Mouse (Mus musculus) lung, postnatal 4 days (tissue): Measurements from ENCODE around the gene Prmt6.
A peak's percentile ranks its signal among the peaks of the same experiment; 100 is the strongest.

ENCODE experiments used
- DNase-seq, 2 experiments: peaks; one replicate each; pipeline ENCODE4 v3.0.0; 2021

Gene Prmt6

DNA sequence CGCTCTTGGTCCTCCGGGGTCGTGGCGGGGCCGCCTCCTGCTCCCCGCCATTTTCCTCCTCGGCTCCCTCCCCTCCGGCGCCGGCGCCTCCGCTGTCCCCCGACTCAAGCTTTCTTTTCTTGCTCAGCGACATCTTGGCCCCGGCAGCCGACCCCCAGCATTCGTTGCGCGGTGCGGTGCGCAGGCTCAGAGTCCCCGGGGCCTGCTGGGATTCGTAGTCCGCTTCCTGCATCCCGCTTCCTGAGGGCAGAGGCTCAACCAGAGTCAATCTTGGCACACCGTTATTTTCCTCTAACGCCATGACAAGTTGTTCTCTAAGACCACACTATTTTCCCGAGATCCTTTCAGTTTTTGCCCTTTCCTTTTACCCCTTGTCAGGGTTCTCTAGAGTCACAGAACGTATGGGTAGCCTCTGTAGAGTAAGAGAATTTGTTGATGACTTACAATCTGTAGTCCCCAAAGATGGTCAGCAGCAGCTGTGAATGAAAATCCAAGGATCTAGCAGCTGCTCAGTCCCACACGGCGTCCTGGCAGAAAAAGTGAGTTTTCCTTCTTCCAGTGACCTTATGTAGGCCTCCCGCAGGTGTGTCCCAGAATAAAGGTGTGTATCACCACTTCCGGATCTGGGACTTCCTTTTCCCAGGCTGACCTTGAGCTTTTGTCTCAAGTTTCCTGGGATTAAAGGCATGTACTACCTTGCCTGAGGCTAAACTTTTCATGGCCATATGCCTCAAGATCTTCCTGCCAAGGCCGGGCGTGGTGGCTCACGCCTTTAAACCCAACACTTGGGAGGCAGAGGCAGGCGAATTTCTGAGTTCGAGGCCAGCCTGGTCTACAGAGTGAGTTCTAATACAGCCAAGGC lies at the start of gene Prmt6:
Gene Prmt6, minus strand, starts transcription at position 160 of the 862 bp plus-strand sequence.
- DNase-seq = peak; percentile 91

DNA sequence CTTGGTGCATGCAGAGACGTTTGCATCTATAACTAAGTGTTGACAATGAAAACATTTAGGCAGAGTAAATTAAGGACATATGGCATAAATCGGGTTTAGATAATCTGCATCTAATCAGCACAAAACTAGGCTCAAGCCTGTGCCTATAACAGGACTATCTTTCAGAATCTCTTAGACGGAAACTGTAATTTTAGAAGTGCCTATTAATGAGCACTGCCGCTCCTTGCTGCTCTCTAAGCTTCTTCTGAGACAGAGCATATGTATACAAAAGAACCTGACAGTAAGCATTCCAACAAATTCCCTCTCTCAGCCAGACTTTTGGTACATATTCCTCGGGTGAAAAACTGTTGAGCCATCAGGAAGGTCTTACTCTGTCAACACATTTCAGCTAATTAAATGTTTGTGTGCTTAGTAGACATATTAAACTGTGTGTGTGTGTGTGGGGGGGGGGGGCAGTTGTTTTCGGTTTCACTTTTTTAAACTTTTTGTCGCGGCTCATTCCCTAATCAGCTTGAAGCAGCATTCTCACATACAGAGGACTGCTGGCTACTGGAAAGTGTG lies 39.8 kb upstream of the Prmt6 start:
- no peak for DNase-seq

DNA sequence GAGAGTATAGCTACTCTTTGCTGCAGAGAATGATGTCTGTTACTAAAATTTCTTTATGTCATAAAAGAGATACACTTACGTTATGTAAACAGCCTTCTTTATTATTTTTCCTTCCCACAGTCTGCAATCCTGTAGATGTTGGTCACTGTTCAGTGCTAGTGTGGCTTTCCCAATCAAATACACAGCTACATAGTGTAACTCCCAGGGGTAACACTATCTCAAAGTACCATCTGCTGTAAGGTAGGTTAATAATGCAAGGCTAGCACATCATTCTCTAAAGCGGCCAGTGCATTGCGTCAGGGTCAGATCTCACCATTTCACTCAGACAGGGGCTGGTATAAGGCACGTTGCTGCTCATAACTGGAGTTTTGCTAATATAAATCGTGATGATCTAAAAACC lies 31.9 kb upstream of the Prmt6 start:
- no peak for DNase-seq

- DNase-seq = no peak
Measured at GRCm38 (mm10) chr3:110267790-110268189, 17.0 kb upstream of the Prmt6 start.

DNA sequence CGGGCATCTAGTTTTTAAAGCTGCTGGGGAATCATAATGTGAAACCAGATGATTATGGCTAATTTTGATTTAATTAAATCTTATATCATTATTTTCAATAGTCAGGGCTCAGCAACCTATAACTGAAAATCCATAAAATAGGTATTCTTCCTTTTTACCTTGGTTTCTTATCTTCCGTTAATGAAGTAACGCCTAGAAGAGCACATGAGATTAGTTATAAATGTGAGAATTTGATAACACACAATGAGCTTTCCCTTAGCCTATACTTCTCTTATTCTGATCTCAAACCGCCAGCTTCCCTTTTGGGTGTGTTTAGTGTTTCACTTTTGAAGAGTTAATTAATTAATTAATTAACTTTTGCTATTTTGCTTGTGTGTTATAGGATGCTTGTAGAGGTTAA lies 2.3 kb upstream of the Prmt6 start:
- DNase-seq = no peak

DNA sequence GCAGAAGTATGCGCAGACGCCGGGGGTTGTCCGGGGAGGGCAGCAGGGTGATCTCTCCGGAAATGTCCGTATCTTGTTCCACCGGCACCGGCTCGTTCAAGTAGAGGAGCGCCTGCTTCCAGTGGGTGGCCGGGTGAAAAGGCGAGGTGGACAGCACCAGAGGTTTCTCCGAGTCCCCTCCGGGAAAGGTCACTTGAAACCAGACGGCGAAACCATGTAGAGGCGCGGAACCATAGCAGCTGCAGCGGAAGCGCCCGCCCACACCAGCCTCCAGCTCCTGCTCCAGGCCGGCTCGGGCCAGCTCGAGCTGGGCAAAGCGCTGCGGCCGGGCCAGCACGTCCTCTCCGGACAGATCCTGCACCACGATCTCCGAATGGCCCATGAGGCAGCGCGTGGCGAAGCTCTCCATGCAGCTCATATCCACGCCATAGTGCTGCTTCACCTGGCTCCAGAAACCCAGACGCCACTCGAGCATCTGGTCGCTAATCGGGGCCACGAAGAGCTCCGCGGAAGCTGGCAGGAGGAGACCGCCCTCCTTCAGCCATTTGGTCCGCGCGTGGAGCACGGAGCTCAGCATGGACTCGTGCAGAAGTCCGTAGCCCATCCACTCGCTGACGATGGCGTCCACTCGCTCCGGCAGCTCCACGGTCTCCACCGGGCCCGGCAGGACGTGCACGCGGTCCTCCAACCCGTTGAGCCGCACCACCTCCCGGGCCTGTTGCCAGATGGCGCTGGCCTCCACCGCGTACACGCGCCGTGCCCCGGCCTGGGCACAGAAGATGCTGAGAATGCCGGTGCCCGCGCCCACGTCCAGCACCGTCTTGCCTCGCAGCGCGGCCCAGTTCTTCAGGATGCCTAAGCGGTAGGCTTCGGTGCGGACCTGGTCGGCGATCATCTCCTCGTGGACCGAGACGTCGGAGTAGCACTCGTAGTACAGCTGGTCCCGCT lies 633 bp downstream of the Prmt6 start:
- peak; percentile 75 to 76 for DNase-seq

DNA sequence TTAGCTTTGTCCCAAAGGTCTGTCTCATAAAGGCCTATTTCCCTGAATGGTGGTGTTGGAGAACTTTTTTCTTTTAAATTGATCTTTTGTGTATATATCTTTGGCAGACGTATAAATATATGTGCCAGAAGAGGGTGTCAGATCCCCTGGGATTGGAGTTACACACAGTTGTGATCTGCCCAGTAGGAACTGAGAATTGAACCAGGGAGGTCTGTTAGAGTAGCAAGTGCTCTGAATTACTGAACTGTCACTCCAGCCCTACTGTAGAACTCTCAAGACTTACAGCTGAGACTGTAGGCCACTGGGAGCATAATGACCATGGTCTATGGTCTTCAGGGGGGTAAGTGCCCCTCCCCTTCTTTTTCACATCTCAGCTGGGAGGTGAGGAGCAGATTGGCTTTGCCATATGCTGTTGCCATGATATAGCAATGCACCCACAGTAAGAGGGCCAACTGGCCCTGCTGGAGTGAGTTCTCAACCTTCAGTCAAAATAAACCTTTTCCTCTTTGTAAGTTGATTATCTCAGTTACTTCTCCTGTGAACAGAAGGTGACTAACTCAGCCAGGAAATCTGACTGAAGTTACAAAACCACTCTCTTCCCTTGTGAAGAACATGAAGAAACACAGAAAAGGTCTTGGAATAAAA lies 13.9 kb downstream of the Prmt6 start:
- DNase-seq = no peak
